Mouse (Mus musculus): Measurements from ENCODE around the gene Mpv17l2. TPM values are rescaled to one million over a fixed set of nuclear protein-coding genes. Genes with fewer than 3 reads are reported as not detected.

Mpv17l2 gene
- polyA plus RNA-seq, 1 experiment from 2014 or later, result 80.6 TPM

DNA sequence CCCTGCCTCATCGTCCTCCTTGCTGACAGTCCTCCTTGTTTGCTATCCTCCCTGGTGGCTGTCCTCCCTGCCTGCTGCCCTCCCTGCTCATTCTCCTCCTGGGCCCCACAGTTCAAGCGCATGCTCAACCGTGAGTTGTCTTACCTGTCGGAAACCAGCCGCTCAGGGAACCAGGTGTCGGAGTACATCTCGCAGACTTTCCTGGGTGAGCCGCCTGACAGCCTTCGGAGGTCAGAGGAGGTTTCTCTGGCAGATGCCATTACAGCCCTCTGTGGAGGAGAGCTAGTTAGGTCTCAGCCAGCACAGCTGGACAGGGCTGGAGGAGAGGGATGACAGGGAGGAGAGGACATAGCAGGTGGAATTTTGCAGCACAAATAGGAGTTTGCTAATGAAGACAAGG lies 14.1 kb downstream of the Mpv17l2 start:
- Histone ChIP-seq H3K36me3 (ENCODE audit: control insufficient read depth, insufficient read depth) (no peaks in the 10 kb centered on the region), H3K27ac (ENCODE audit: low read depth, low read length) (no peak overlapping the region), H3K4me1 (replicated peaks; ENCODE audit: control insufficient read depth, insufficient read depth, low read length) (no peaks in the 10 kb centered on the region), H3K9me3 (ENCODE audit: control insufficient read depth) (no peaks in the 10 kb centered on the region), H3K9ac (ENCODE audit: low read depth, low read length) (no peak overlapping the region), H3K4me2 (replicated peaks; ENCODE audit: low read depth) (no peak overlapping the region), H3K4me3 (ENCODE audit: low read depth, low read length) (no peak overlapping the region), H3K27me3 (replicated peaks; ENCODE audit: control insufficient read depth, insufficient read depth, low read length) (peaks cover 38% of the 10 kb centered on the region)
- 56% methylated on average over 9 of the region's 9 CpGs for WGBS
- ATAC-seq, result no peak
- no peak for TF ChIP-seq CTCF (IDR thresholded peaks at IDR 0.05; ENCODE audit: low read depth)

DNA sequence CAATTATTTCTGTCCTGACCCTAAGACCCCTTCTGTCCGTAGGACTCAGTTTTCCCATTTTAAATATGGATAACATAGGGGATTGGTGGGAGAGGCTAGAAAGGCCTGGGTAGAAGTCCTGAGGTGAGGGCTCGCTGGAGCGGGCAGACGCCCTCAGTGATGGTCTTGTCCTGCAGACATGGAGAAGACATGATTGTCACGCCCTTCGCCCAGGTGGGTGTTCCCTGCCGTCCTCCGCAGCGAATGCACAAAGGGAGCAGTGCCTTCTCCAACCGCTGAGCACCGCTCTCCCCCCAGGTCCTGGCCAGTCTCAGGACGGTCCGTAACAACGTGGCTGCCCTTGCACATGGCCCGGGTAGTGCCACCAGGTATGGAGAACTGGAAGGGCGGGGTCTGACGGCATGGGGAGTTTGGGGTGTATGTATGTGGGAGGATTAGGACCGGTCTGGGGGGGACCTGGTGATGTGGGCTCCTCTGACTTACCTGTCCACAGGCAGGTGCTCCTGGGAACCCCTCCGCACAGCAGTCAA lies 15.0 kb downstream of the Mpv17l2 start:
- no peak for TF ChIP-seq CTCF (IDR thresholded peaks at IDR 0.05; ENCODE audit: low read depth)
- no peak overlapping the region for H3K4me3 ChIP-seq (ENCODE audit: low read depth, low read length)
- no peak overlapping the region for H3K9ac ChIP-seq (ENCODE audit: low read depth, low read length)
- peaks cover 38% of the 10 kb centered on the region for H3K27me3 ChIP-seq (replicated peaks; ENCODE audit: control insufficient read depth, insufficient read depth, low read length)
- H3K9me3 ChIP-seq (ENCODE audit: control insufficient read depth), result no peaks in the 10 kb centered on the region
- no peak overlapping the region for H3K4me2 ChIP-seq (replicated peaks; ENCODE audit: low read depth)
- 58% methylated on average over 19 of the region's 19 CpGs for WGBS
- H3K27ac ChIP-seq (ENCODE audit: low read depth, low read length), result no peak overlapping the region
- no peak for ATAC-seq
- no peaks in the 10 kb centered on the region for H3K36me3 ChIP-seq (ENCODE audit: control insufficient read depth, insufficient read depth)
- no peaks in the 10 kb centered on the region for H3K4me1 ChIP-seq (replicated peaks; ENCODE audit: control insufficient read depth, insufficient read depth, low read length)

DNA sequence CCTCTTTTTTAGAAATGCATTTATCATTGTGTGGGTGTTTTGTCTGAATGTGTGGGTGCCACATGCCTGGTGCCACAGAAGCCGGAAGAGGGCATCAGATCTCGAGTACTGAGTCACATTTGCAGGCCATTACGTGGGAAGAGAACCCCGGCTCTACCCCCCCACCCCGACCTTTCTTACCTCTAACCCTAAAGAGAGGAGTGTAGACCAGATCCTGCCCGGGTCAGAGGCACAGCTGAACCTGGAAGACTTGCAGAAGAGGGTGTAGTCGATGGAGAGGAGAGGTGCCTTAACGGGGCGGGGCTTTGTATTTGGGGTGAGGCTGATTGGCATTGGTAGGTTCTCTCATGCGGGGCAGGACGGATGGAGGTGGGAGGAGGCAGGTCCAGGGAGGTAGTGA lies 15.9 kb downstream of the Mpv17l2 start:
- no peak overlapping the region for H3K4me3 ChIP-seq (ENCODE audit: low read depth, low read length)
- TF ChIP-seq CTCF (IDR thresholded peaks at IDR 0.05; ENCODE audit: low read depth), result no peak
- H3K4me1 ChIP-seq (replicated peaks; ENCODE audit: control insufficient read depth, insufficient read depth, low read length), result no peaks in the 10 kb centered on the region
- WGBS, result 53% methylated on average over 11 of the region's 11 CpGs
- H3K27ac ChIP-seq (ENCODE audit: low read depth, low read length), result no peak overlapping the region
- H3K27me3 ChIP-seq (replicated peaks; ENCODE audit: control insufficient read depth, insufficient read depth, low read length), result peaks cover 38% of the 10 kb centered on the region
- H3K4me2 ChIP-seq (replicated peaks; ENCODE audit: low read depth), result no peak overlapping the region
- ATAC-seq, result no peak
- no peak overlapping the region for H3K9ac ChIP-seq (ENCODE audit: low read depth, low read length)
- H3K9me3 ChIP-seq (ENCODE audit: control insufficient read depth), result no peaks in the 10 kb centered on the region
- no peaks in the 10 kb centered on the region for H3K36me3 ChIP-seq (ENCODE audit: control insufficient read depth, insufficient read depth)

DNA sequence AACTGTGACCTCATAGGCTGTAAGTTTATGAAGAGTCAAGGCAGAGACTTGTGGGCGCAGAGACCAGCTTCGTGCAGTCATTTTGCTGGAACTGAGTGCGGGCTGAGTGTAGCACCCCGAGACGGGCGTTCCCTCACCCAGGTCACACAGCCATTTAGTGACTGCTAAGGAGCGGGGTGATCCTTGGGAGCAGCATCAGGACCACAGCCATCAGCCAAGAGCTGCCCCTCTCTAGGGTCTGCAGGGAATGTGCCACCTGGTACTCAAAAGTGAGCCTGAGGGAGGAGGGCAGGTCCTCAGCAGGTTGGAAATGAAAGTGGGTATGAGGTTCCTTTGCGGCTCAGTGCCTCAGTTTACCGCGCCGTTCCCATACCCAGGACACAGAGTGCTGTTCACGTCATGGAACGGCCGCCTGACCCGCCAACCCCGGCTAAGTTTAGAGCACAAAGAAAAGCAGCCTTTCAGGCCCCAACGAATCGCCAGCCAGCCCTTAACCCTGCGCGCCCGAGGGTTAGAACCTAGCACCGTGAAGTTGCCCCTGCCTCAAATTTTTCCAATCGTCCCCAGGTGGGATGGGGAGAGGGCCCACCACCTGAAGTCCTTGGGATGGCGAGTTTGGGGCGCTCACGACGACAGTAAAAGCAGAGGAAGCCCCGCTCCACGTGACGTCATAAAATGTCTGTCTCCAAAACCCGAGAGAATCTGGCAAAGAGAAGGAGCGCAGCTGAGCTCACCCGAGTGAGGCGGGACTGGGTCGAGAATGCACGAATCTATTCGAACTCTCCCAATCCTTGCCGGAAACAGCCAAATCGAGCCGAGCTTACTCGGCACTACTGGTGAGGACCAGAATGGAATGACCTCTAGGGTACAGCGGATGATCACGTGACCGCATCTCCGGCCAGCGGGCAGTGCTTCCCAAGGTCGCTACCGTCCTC lies 16.8 kb downstream of the Mpv17l2 start:
- Histone ChIP-seq H3K36me3 (ENCODE audit: control insufficient read depth, insufficient read depth) (no peaks in the 10 kb centered on the region), H3K27me3 (replicated peaks; ENCODE audit: control insufficient read depth, insufficient read depth, low read length) (peaks cover 38% of the 10 kb centered on the region), H3K9ac (ENCODE audit: low read depth, low read length) (0 out of 2 replicates have a peak overlapping the region, but pooled peaks have one; percentile 22), H3K4me2 (replicated peaks; ENCODE audit: low read depth) (peak overlapping the region; percentile 57), H3K27ac (ENCODE audit: low read depth, low read length) (no peak overlapping the region), H3K9me3 (ENCODE audit: control insufficient read depth) (no peaks in the 10 kb centered on the region), H3K4me3 (ENCODE audit: low read depth, low read length) (peak overlapping the region; percentile 20), H3K4me1 (replicated peaks; ENCODE audit: control insufficient read depth, insufficient read depth, low read length) (no peaks in the 10 kb centered on the region)
- whole genome bisulfite sequencing, result 7% methylated on average over 48 of the region's 48 CpGs
- TF ChIP-seq CTCF (IDR thresholded peaks at IDR 0.05; ENCODE audit: low read depth), result no peak
- no peak for ATAC-seq

- no peak for TF ChIP-seq CTCF (IDR thresholded peaks at IDR 0.05; ENCODE audit: low read depth)
- H3K27ac ChIP-seq (ENCODE audit: low read depth, low read length), result no peak overlapping the region
- no peaks in the 10 kb centered on the region for H3K36me3 ChIP-seq (ENCODE audit: control insufficient read depth, insufficient read depth)
- WGBS, result 10% methylated on average over 38 of the region's 38 CpGs
- H3K4me2 ChIP-seq (replicated peaks; ENCODE audit: low read depth), result peak overlapping the region; percentile 57
- H3K9ac ChIP-seq (ENCODE audit: low read depth, low read length), result no peak overlapping the region
- H3K4me1 ChIP-seq (replicated peaks; ENCODE audit: control insufficient read depth, insufficient read depth, low read length), result no peaks in the 10 kb centered on the region
- H3K4me3 ChIP-seq (ENCODE audit: low read depth, low read length), result no peak overlapping the region
- H3K9me3 ChIP-seq (ENCODE audit: control insufficient read depth), result no peaks in the 10 kb centered on the region
- peaks cover 38% of the 10 kb centered on the region for H3K27me3 ChIP-seq (replicated peaks; ENCODE audit: control insufficient read depth, insufficient read depth, low read length)
- no peak for ATAC-seq
These were observed 17.6 kb downstream of the Mpv17l2 start for GRCm38 (mm10) chr8:70742981-70743655.

DNA sequence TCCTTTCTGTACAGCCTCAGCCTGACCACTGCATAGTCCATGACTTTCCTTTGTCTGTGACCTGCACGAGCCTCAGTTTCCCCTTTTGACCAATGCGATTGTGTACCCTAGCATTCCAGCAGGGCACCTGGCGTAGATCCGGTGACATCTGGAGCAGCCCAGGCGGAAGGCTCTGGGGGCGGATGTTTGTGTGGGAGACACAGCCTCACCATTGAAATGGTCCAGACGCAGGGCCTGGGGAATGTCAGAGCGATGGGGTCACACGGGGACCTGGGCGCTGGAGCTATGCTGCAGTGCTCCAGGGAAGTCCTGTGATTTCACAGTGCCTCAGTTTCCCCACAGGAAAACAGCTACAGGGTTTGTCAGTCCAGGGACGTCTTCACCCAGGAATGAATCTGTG lies 18.6 kb downstream of the Mpv17l2 start:
- peaks cover 36% of the 10 kb centered on the region for H3K27me3 ChIP-seq (replicated peaks; ENCODE audit: control insufficient read depth, insufficient read depth, low read length)
- H3K4me3 ChIP-seq (ENCODE audit: low read depth, low read length), result no peak overlapping the region
- H3K9ac ChIP-seq (ENCODE audit: low read depth, low read length), result no peak overlapping the region
- no peak overlapping the region for H3K27ac ChIP-seq (ENCODE audit: low read depth, low read length)
- no peaks in the 10 kb centered on the region for H3K4me1 ChIP-seq (replicated peaks; ENCODE audit: control insufficient read depth, insufficient read depth, low read length)
- no peak overlapping the region for H3K4me2 ChIP-seq (replicated peaks; ENCODE audit: low read depth)
- no peak for ATAC-seq
- TF ChIP-seq CTCF (IDR thresholded peaks at IDR 0.05; ENCODE audit: low read depth), result no peak
- no peaks in the 10 kb centered on the region for H3K9me3 ChIP-seq (ENCODE audit: control insufficient read depth)
- no peaks in the 10 kb centered on the region for H3K36me3 ChIP-seq (ENCODE audit: control insufficient read depth, insufficient read depth)
- WGBS, result 48% methylated on average over 11 of the region's 11 CpGs
